Mouse (Mus musculus): ENCODE results near the gene Smr2. TPM values are rescaled to one million over a fixed set of nuclear protein-coding genes. Genes with fewer than 3 reads are reported as not detected.
"Not testable (repeated sequence)": the region's sequence is repeated elsewhere in the genome, so short reads cannot be mapped to it uniquely, and the experiment has no call there.

The Smr2 gene
- polyA plus RNA-seq (2015; fragmentation: Nextera tagmentation; extraction: Ambion mirVana), result not detected in 2 replicates

- H3K9ac ChIP-seq (ENCODE audit: low read depth, low read length); H3K9me3 ChIP-seq (replicated peaks; ENCODE audit: control insufficient read depth, low read length); ATAC-seq (ENCODE audit: low read depth); H3K36me3 ChIP-seq (ENCODE audit: control insufficient read depth, insufficient read depth); H3K27ac ChIP-seq (ENCODE audit: low read length); H3K27me3 ChIP-seq (ENCODE audit: control insufficient read depth, insufficient read depth, low read depth, low read length); H3K4me3 ChIP-seq (ENCODE audit: low read depth, low read length); H3K4me1 ChIP-seq (ENCODE audit: control insufficient read depth, low read depth, low read length); H3K4me2 ChIP-seq (ENCODE audit: low read depth, low read length): not testable (repeated sequence)
Observed at GRCm38 (mm10) chr5:88086256-88086655, at the start of gene Smr2. TSS of gene Smr2 (plus strand) at chr5:88086556.

DNA sequence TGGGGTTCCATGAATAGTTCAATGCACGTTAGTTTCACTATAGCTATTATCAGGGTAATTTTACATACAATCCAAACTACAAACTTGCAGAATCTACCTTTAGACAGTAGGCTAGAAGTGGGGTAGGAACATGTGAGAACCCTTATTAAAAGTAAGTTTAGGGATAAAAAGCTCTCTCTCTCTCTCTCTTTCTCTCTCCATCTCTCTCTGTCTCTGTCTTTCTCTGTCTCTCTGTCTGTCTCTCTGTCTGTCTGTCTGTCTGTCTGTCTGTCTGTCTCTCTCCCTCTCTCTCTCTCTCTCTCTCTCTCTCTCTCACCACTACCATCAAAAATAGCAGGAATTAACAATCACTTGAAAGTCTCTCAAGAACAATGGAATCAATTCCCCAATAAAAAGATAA lies 25.1 kb downstream of the Smr2 start, which contains the start of gene Gm11116:
Gm11116 (minus strand) TSS at position 101 of the 400 bp plus-strand sequence.
- Histone ChIP-seq H3K4me2 (ENCODE audit: low read depth, low read length) (no peak within 1 kb of the TSS), H3K9me3 (replicated peaks; ENCODE audit: control insufficient read depth, low read length) (no peaks in the 10 kb centered on the region), H3K36me3 (ENCODE audit: control insufficient read depth, insufficient read depth) (no peaks in the 10 kb centered on the region), H3K4me1 (ENCODE audit: control insufficient read depth, low read depth, low read length) (no peaks in the 10 kb centered on the region), H3K9ac (ENCODE audit: low read depth, low read length) (no peak within 1 kb of the TSS), H3K27me3 (ENCODE audit: control insufficient read depth, insufficient read depth, low read depth, low read length) (no peaks in the 10 kb centered on the region), H3K27ac (ENCODE audit: low read length) (no peak within 1 kb of the TSS), H3K4me3 (ENCODE audit: low read depth, low read length) (no peak within 1 kb of the TSS)
- 44% methylated on average over 1 of the region's 1 CpGs for WGBS (ENCODE audit: insufficient replicate concordance)
- no peak for ATAC-seq (ENCODE audit: low read depth)

DNA sequence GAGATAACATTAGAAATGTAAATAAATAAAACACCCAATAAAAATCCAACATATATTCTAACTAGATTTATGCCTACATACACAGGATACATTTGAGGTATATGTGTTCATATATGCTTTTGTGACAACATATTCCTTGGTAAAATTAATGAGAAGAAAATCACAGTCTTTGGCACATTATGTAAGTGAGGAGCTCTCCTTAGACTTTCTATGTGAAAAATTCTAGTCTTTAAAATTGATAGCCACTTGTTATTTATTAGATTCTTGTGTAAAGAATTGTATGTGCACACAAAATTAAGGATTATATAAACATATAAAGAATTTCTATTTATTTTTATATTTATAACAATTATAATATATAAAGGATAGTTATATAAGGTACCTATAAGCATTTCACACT lies 67.6 kb downstream of the Smr2 start, which contains the start of gene Gm11115:
Gm11115 (minus strand) TSS at position 101 of the 400 bp plus-strand sequence.
- no peak for ATAC-seq (ENCODE audit: low read depth)
- no peaks in the 10 kb centered on the region for H3K9me3 ChIP-seq (replicated peaks; ENCODE audit: control insufficient read depth, low read length)
- no peak within 1 kb of the TSS for H3K27ac ChIP-seq (ENCODE audit: low read length)

More for the DNA sequence above, 67.6 kb downstream of the Smr2 start, which contains the start of gene Gm11115:
- no peaks in the 10 kb centered on the region for H3K36me3 ChIP-seq (ENCODE audit: control insufficient read depth, insufficient read depth)
- no peak within 1 kb of the TSS for H3K4me2 ChIP-seq (ENCODE audit: low read depth, low read length)
- H3K27me3 ChIP-seq (ENCODE audit: control insufficient read depth, insufficient read depth, low read depth, low read length), result no peaks in the 10 kb centered on the region
- H3K9ac ChIP-seq (ENCODE audit: low read depth, low read length), result no peak within 1 kb of the TSS
- no peaks in the 10 kb centered on the region for H3K4me1 ChIP-seq (ENCODE audit: control insufficient read depth, low read depth, low read length)
- no peak within 1 kb of the TSS for H3K4me3 ChIP-seq (ENCODE audit: low read depth, low read length)

Other genes starting within 250 kb of the Smr2 start
- gene Odam, start 201.5 kb upstream of the Smr2 start, polyA plus RNA-seq (2015; fragmentation: Nextera tagmentation; extraction: Ambion mirVana), result not detected in 2 replicates
- gene Csn3, start 161.0 kb upstream of the Smr2 start, polyA plus RNA-seq (2015; fragmentation: Nextera tagmentation; extraction: Ambion mirVana), result not detected in 2 replicates
- not detected in 2 replicates for gene 2310003L06Rik, start 117.1 kb upstream of the Smr2 start, polyA plus RNA-seq (2015; fragmentation: Nextera tagmentation; extraction: Ambion mirVana)
- not detected in 2 replicates for gene Gm28434, start 117.0 kb upstream of the Smr2 start, polyA plus RNA-seq (2015; fragmentation: Nextera tagmentation; extraction: Ambion mirVana)
- not detected in 2 replicates for gene Cabs1, start 107.1 kb upstream of the Smr2 start, polyA plus RNA-seq (2015; fragmentation: Nextera tagmentation; extraction: Ambion mirVana)
- gene Smr3a, start 84.0 kb upstream of the Smr2 start, polyA plus RNA-seq (2015; fragmentation: Nextera tagmentation; extraction: Ambion mirVana), result not detected in 2 replicates
- not detected in 2 replicates for gene Gm11116, start 25.0 kb downstream of the Smr2 start, polyA plus RNA-seq (2015; fragmentation: Nextera tagmentation; extraction: Ambion mirVana)
- gene Gm11115, start 67.5 kb downstream of the Smr2 start, polyA plus RNA-seq (2015; fragmentation: Nextera tagmentation; extraction: Ambion mirVana), result not detected in 2 replicates
- not detected in 2 replicates for gene Gm7714, start 182.4 kb downstream of the Smr2 start, polyA plus RNA-seq (2015; fragmentation: Nextera tagmentation; extraction: Ambion mirVana)
- gene Prol1, start 230.8 kb downstream of the Smr2 start, polyA plus RNA-seq (2015; fragmentation: Nextera tagmentation; extraction: Ambion mirVana), result not detected in 2 replicates

Data from liver, embryonic 16.5 days (tissue).